Mouse (Mus musculus): ENCODE measurements around the gene Ulk4. TPM values are rescaled to one million over a fixed set of nuclear protein-coding genes. Genes with fewer than 3 reads are reported as not detected.
A peak's percentile ranks its signal among the peaks of the same experiment; 100 is the strongest.
"Not testable (repeated sequence)": the region's sequence is repeated elsewhere in the genome, so short reads cannot be mapped to it uniquely, and the experiment has no call there.

The Ulk4 gene
- polyA plus RNA-seq, 1 experiment from 2014 or later = 179 TPM

GRCm38 (mm10) chr9:120932797-120933586, 344.0 kb downstream of the Ulk4 start:
- H3K27ac ChIP-seq = peak overlapping the region; percentile 92
- peak; percentile 85 for ATAC-seq (ENCODE audit: insufficient read depth, low FRiP score, low read depth)
- WGBS = 5% methylated on average over 77 of the region's 78 CpGs
- no peaks in the 10 kb centered on the region for H3K9me3 ChIP-seq
- H3K9ac ChIP-seq = peak overlapping the region; percentile 94
- H3K27me3 ChIP-seq (replicated peaks) = no peaks in the 10 kb centered on the region
- H3K4me2 ChIP-seq = peak overlapping the region; percentile 46
- peaks cover 27% of the 10 kb centered on the region for H3K4me1 ChIP-seq
- peak overlapping the region; percentile 86 for H3K4me3 ChIP-seq (replicated peaks)
- H3K36me3 ChIP-seq = no peaks in the 10 kb centered on the region

GRCm38 (mm10) chr9:120932371-120932770, 344.6 kb downstream of the Ulk4 start:
- Histone ChIP-seq H3K9me3 (no peaks in the 10 kb centered on the region), H3K4me3 (replicated peaks) (no peak overlapping the region), H3K9ac (no peak overlapping the region), H3K4me2 (no peak overlapping the region), H3K27ac (peak overlapping the region; percentile 37), H3K36me3 (no peaks in the 10 kb centered on the region), H3K27me3 (replicated peaks) (no peaks in the 10 kb centered on the region), H3K4me1 (peaks cover 22% of the 10 kb centered on the region; the same call in 1 of the 2 replicates)
- WGBS = 60% methylated on average over 6 of the region's 6 CpGs
- ATAC-seq (ENCODE audit: insufficient read depth, low FRiP score, low read depth) = no peak

GRCm38 (mm10) chr9:120930811-120931210, 346.2 kb downstream of the Ulk4 start:
- Histone ChIP-seq H3K9me3 (no peaks in the 10 kb centered on the region), H3K4me3 (replicated peaks) (no peak overlapping the region), H3K27me3 (replicated peaks) (no peaks in the 10 kb centered on the region), H3K4me2 (no peak overlapping the region), H3K4me1 (peaks cover 10% of the 10 kb centered on the region; the same call in 1 of the 2 replicates), H3K36me3 (no peaks in the 10 kb centered on the region), H3K27ac (no peak overlapping the region), H3K9ac (no peak overlapping the region)
- WGBS = 58% methylated on average over 8 of the region's 8 CpGs
- no peak for ATAC-seq (ENCODE audit: insufficient read depth, low FRiP score, low read depth)

- Histone ChIP-seq H3K9ac (no peak overlapping the region), H3K4me2 (no peak overlapping the region), H3K9me3 (no peaks in the 10 kb centered on the region), H3K27ac (no peak overlapping the region), H3K4me3 (replicated peaks) (no peak overlapping the region), H3K36me3 (no peaks in the 10 kb centered on the region), H3K27me3 (replicated peaks) (no peaks in the 10 kb centered on the region), H3K4me1 (0 out of 2 replicates have a peak, but pooled peaks cover 4% of the 10 kb centered on the region)
- 94% methylated on average over 12 of the region's 12 CpGs for WGBS
- no peak for ATAC-seq (ENCODE audit: insufficient read depth, low FRiP score, low read depth)
Measured at GRCm38 (mm10) chr9:120930021-120930420, 347.0 kb downstream of the Ulk4 start.

- Histone ChIP-seq H3K9ac (no peak within 1 kb of the TSS), H3K4me2 (no peak within 1 kb of the TSS), H3K4me3 (replicated peaks) (no peak within 1 kb of the TSS), H3K9me3 (no peaks in the 10 kb centered on the region), H3K27ac (no peak within 1 kb of the TSS), H3K27me3 (replicated peaks) (no peaks in the 10 kb centered on the region), H3K36me3 (no peaks in the 10 kb centered on the region), H3K4me1 (0 out of 2 replicates have a peak, but pooled peaks cover 4% of the 10 kb centered on the region)
- no peak for ATAC-seq (ENCODE audit: insufficient read depth, low FRiP score, low read depth)
- WGBS = 89% methylated on average over 11 of the region's 11 CpGs
Measured at GRCm38 (mm10) chr9:120929081-120929480, 347.9 kb downstream of the Ulk4 start, which contains the start of gene Ctnnb1. Ctnnb1 (plus strand) TSS chr9:120929216.

- 15% methylated on average over 9 of the region's 9 CpGs for WGBS
Measured at GRCm38 (mm10) chr9:120926939-120927606, 349.9 kb downstream of the Ulk4 start.

GRCm38 (mm10) chr9:120926126-120926525, 350.9 kb downstream of the Ulk4 start:
- Histone ChIP-seq H3K27ac (no peak overlapping the region), H3K9me3 (no peaks in the 10 kb centered on the region), H3K4me1 (no peaks in the 10 kb centered on the region), H3K9ac (no peak overlapping the region), H3K36me3 (no peaks in the 10 kb centered on the region), H3K27me3 (replicated peaks) (no peaks in the 10 kb centered on the region), H3K4me2 (no peak overlapping the region), H3K4me3 (replicated peaks) (no peak overlapping the region)
- WGBS = 14% methylated on average over 1 of the region's 1 CpGs
- no peak for ATAC-seq (ENCODE audit: insufficient read depth, low FRiP score, low read depth)

More at GRCm38 (mm10) chr9:120926939-120927606, 349.9 kb downstream of the Ulk4 start:
- Histone ChIP-seq H3K27me3 (replicated peaks) (no peaks in the 10 kb centered on the region), H3K4me2 (no peak overlapping the region), H3K4me3 (replicated peaks) (no peak overlapping the region), H3K9ac (no peak overlapping the region), H3K27ac (peak overlapping the region; percentile 35; the same call in 1 of the 2 replicates), H3K36me3 (no peaks in the 10 kb centered on the region), H3K4me1 (no peaks in the 10 kb centered on the region), H3K9me3 (no peaks in the 10 kb centered on the region)
- no peak for ATAC-seq (ENCODE audit: insufficient read depth, low FRiP score, low read depth)

- Histone ChIP-seq H3K36me3 (no peaks in the 10 kb centered on the region), H3K4me2 (0 out of 2 replicates have a peak overlapping the region, but pooled peaks have one; percentile 3), H3K4me1 (peaks cover 5% of the 10 kb centered on the region; the same call in 1 of the 2 replicates), H3K4me3 (replicated peaks) (no peak overlapping the region), H3K9me3 (no peaks in the 10 kb centered on the region), H3K27ac (peak overlapping the region; percentile 72), H3K9ac (no peak overlapping the region), H3K27me3 (replicated peaks) (no peaks in the 10 kb centered on the region)
- WGBS = 51% methylated on average over 5 of the region's 5 CpGs
- ATAC-seq (ENCODE audit: insufficient read depth, low FRiP score, low read depth) = peak; percentile 84
Measured at GRCm38 (mm10) chr9:120919130-120919529, 357.9 kb downstream of the Ulk4 start.

GRCm38 (mm10) chr9:120918642-120919041, 358.4 kb downstream of the Ulk4 start:
- H3K4me3 ChIP-seq (replicated peaks) = no peak overlapping the region
- no peak overlapping the region for H3K9ac ChIP-seq
- H3K27me3 ChIP-seq (replicated peaks) = no peaks in the 10 kb centered on the region
- no peaks in the 10 kb centered on the region for H3K9me3 ChIP-seq
- ATAC-seq (ENCODE audit: insufficient read depth, low FRiP score, low read depth) = peak; percentile 70; the same call in 1 of the 2 replicates
- peak overlapping the region; percentile 72 for H3K27ac ChIP-seq
- no peaks in the 10 kb centered on the region for H3K36me3 ChIP-seq
- WGBS = 18% methylated on average over 6 of the region's 6 CpGs
- peaks cover 5% of the 10 kb centered on the region; the same call in 1 of the 2 replicates for H3K4me1 ChIP-seq
- peak overlapping the region; percentile 3; the same call in 1 of the 2 replicates for H3K4me2 ChIP-seq

GRCm38 (mm10) chr9:120918211-120918610, 358.8 kb downstream of the Ulk4 start:
- H3K36me3 ChIP-seq = no peaks in the 10 kb centered on the region
- H3K9ac ChIP-seq = no peak overlapping the region
- H3K27ac ChIP-seq = peak overlapping the region; percentile 72
- WGBS = 50% methylated on average over 5 of the region's 5 CpGs
- ATAC-seq (ENCODE audit: insufficient read depth, low FRiP score, low read depth) = no peak
- H3K9me3 ChIP-seq = no peaks in the 10 kb centered on the region
- H3K4me1 ChIP-seq = peaks cover 5% of the 10 kb centered on the region; the same call in 1 of the 2 replicates
- no peaks in the 10 kb centered on the region for H3K27me3 ChIP-seq (replicated peaks)
- 0 out of 2 replicates have a peak overlapping the region, but pooled peaks have one; percentile 3 for H3K4me2 ChIP-seq
- H3K4me3 ChIP-seq (replicated peaks) = no peak overlapping the region

GRCm38 (mm10) chr9:120917619-120918018, 359.4 kb downstream of the Ulk4 start:
- H3K36me3 ChIP-seq; H3K9ac ChIP-seq; H3K4me2 ChIP-seq; H3K27me3 ChIP-seq (replicated peaks); H3K4me1 ChIP-seq; H3K9me3 ChIP-seq; H3K4me3 ChIP-seq (replicated peaks); ATAC-seq (ENCODE audit: insufficient read depth, low FRiP score, low read depth): not testable (repeated sequence)
- peak overlapping the region; percentile 72; the same call in 1 of the 2 replicates for H3K27ac ChIP-seq
- WGBS = 96% methylated on average over 2 of the region's 2 CpGs

All from stomach, embryonic 15.5 days (tissue).